Mouse (Mus musculus) NIH3T3 (cell line): ENCODE results near the gene Xxylt1.

Source experiments
- DNase-seq: peaks from one replicate; pipeline ENCODE4 v3.0.0-alpha.2; 2012; ENCODE audit warnings: low read depth

Gene Xxylt1

DNA sequence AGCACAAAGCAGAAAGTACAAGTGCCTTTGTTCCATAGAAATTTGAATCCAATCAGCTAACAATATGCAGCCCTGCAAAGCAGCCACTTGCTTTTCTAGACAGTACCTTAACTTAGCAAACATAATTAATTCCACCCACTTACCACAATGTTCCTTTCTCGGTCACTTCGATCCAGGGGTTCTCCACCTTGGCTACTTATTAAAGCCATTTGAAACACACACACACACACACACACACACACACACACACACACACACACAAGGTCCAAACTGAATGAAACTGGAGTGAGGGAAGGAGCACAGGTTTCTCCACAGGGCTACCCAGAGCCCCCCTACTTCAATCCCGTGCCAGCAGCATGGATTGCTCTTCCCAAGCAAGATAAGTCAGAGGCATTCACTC, 164.3 kb downstream of the Xxylt1 start:
- no peak for DNase-seq

- DNase-seq = no peak
These were observed 165.5 kb downstream of the Xxylt1 start for GRCm38 (mm10) chr16:30915611-30916220.
